Mouse (Mus musculus): ENCODE measurements around the gene Defb30. TPM values are rescaled to one million over a fixed set of nuclear protein-coding genes. Genes with fewer than 3 reads are reported as not detected.

Defb30 gene
- total RNA-seq, 2 experiments from 2014 or later: not detected

Other genes starting within 250 kb of the Defb30 start
- 10 to 100 TPM; 33.7 to 35.2 TPM for gene Wdfy2, start 212.3 kb downstream of the Defb30 start, total RNA-seq (2021)
- gene Defb48, start 65.5 kb downstream of the Defb30 start, total RNA-seq (2021): not detected
- gene Defb47, start 51.9 kb downstream of the Defb30 start, total RNA-seq (2021): not detected
- gene Defb43, start 38.2 kb downstream of the Defb30 start, total RNA-seq (2021): not detected
- 1 to 10 TPM in 1 of 2 experiments, under 1 TPM in 1; 0.82 to 1.8 TPM for gene Defb42, start 3.0 kb downstream of the Defb30 start, total RNA-seq (2021)

All from adrenal gland, postnatal 4 days (tissue).